Mouse (Mus musculus) embryonic facial prominence, embryonic 13.5 days (tissue): ENCODE measurements around the gene Edil3. TPM values are rescaled to one million over a fixed set of nuclear protein-coding genes. Genes with fewer than 3 reads are reported as not detected.

Source experiments
- ATAC-seq: fragments of 200-750 bp; cut with Nextera tagmentation; 2 replicates; pipeline ENCODE4 v1.8.0; 2017; ENCODE audit warnings: low read depth; ENCODE audit not compliant: insufficient number of reproducible peaks, insufficient read depth, low FRiP score, low TSS enrichment
- H3K27ac ChIP-seq: fragments of 300-500 bp; sonication (generic); 2 replicates; pipeline ENCODE4 v1.5.1; 2015; ENCODE audit warnings: moderate library complexity, mild to moderate bottlenecking, inconsistent platforms
- H3K27me3 ChIP-seq: fragments of 300-500 bp; sonication (generic); 2 replicates; pipeline ENCODE4 v1.6.1; 2015; ENCODE audit warnings: mild to moderate bottlenecking, inconsistent platforms
- H3K36me3 ChIP-seq: fragments of 300-500 bp; sonication (generic); 2 replicates; pipeline ENCODE4 v1.6.1; 2015; ENCODE audit warnings: mild to moderate bottlenecking, inconsistent platforms
- H3K4me1 ChIP-seq: fragments of 300-500 bp; sonication (generic); 2 replicates; pipeline ENCODE4 v1.6.1; 2015; ENCODE audit warnings: inconsistent platforms
- H3K4me2 ChIP-seq: fragments of 300-500 bp; sonication (generic); 2 replicates; pipeline ENCODE4 v1.6.1; 2015; ENCODE audit warnings: moderate library complexity, mild to moderate bottlenecking, inconsistent platforms
- H3K4me3 ChIP-seq: fragments of 300-500 bp; sonication (generic); 2 replicates; pipeline ENCODE4 v1.5.1; 2015; ENCODE audit warnings: mild to moderate bottlenecking, inconsistent platforms
- H3K9ac ChIP-seq: fragments of 300-500 bp; sonication (generic); 2 replicates; pipeline ENCODE4 v1.6.1; 2015; ENCODE audit warnings: mild to moderate bottlenecking, inconsistent platforms
- H3K9me3 ChIP-seq: fragments of 300-500 bp; sonication (generic); 2 replicates; pipeline ENCODE4 v1.6.1; 2016; ENCODE audit warnings: inconsistent platforms
- WGBS: fragments of 180-500 bp; shearing (Covaris S2); methylation state at CpG from one replicate; pipeline ENCODE4 v1.1.7; 2015; ENCODE audit warnings: mixed read lengths; 5-methylcytosine and 5-hydroxymethylcytosine counted together
- polyA plus RNA-seq: library from polyadenylated mRNA; unstranded; fragments of >200 nt; fragmentation: Nextera tagmentation; extraction: Ambion mirVana; gene quantifications from 2 replicates; pipeline ENCODE4 v1.2.1, GENCODE M21; 2015

Gene Edil3
- polyA plus RNA-seq, 1 experiment from 2014 or later, result 20.1 TPM

- Histone ChIP-seq H3K4me1 (no peaks in the 10 kb centered on the region), H3K27ac (no peak overlapping the region), H3K4me2 (no peak overlapping the region), H3K4me3 (no peak overlapping the region), H3K27me3 (no peaks in the 10 kb centered on the region), H3K9ac (no peak overlapping the region), H3K36me3 (no peaks in the 10 kb centered on the region), H3K9me3 (no peaks in the 10 kb centered on the region)
- WGBS, result 50% methylated on average over 4 of the region's 4 CpGs
- ATAC-seq, result no peak
Measured at GRCm38 (mm10) chr13:89146056-89146547, 324.8 kb downstream of the Edil3 start.

DNA sequence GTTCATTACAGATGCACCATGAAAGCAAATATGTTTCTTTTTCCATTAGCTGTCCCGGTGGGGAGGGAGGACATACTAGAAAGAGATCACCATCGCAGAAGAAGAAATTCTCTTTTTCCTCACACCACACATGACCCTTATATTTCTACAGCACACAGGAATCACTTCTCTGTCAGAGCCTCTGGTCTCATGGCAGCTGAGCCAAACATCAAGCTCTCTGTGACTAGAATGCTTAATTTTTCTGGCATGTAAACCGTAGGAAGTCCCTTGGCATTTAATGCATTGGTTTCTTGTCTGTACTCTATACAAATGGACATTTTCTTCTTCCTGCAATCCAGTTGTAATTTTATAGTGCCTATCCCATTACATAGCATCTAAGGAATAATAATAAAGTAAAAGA, 330.6 kb downstream of the Edil3 start:
- H3K9me3 ChIP-seq, result no peaks in the 10 kb centered on the region
- no peak overlapping the region for H3K4me3 ChIP-seq
- H3K9ac ChIP-seq, result no peak overlapping the region
- H3K27me3 ChIP-seq, result no peaks in the 10 kb centered on the region
- H3K4me1 ChIP-seq, result no peaks in the 10 kb centered on the region
- no peak overlapping the region for H3K4me2 ChIP-seq
- WGBS, result 69% methylated on average over 3 of the region's 3 CpGs
- H3K27ac ChIP-seq, result no peak overlapping the region
- ATAC-seq, result no peak
- H3K36me3 ChIP-seq, result no peaks in the 10 kb centered on the region

- no peaks in the 10 kb centered on the region for H3K9me3 ChIP-seq
- WGBS, result 78% methylated on average over 1 of the region's 1 CpGs
- no peaks in the 10 kb centered on the region for H3K27me3 ChIP-seq
- H3K4me2 ChIP-seq, result no peak overlapping the region
- H3K4me1 ChIP-seq, result no peaks in the 10 kb centered on the region
- H3K4me3 ChIP-seq, result no peak overlapping the region
- no peak overlapping the region for H3K27ac ChIP-seq
- H3K36me3 ChIP-seq, result no peaks in the 10 kb centered on the region
- no peak for ATAC-seq
- H3K9ac ChIP-seq, result no peak overlapping the region
Measured at GRCm38 (mm10) chr13:89167960-89168359, 346.7 kb downstream of the Edil3 start.

DNA sequence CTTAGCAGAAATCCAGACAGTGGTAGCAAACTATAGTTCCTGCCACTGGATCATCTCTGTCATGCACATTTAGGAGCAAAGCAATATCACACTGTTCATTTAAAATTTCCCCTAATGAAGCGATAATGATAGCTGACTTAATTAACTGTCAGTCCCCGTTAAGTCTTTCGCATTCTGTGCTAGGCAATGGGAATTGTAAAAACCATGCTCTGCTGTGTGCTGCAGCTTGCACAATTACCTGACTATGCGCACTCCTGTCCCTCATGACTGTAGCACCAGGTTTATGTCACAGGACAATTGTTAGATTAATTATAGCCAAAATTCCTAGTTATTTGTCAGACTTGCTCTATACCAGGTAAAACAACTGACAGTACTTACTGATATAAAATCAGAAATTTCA, 348.8 kb downstream of the Edil3 start:
- ATAC-seq, result no peak
- H3K9me3 ChIP-seq, result no peaks in the 10 kb centered on the region
- H3K27me3 ChIP-seq, result no peaks in the 10 kb centered on the region
- no peaks in the 10 kb centered on the region for H3K4me1 ChIP-seq
- H3K9ac ChIP-seq, result no peak overlapping the region
- WGBS, result 86% methylated on average over 4 of the region's 4 CpGs
- no peak overlapping the region for H3K4me3 ChIP-seq
- no peaks in the 10 kb centered on the region for H3K36me3 ChIP-seq
- no peak overlapping the region for H3K4me2 ChIP-seq
- H3K27ac ChIP-seq, result no peak overlapping the region

GRCm38 (mm10) chr13:89175154-89175553, 353.9 kb downstream of the Edil3 start:
- H3K9me3 ChIP-seq, result no peaks in the 10 kb centered on the region
- H3K4me2 ChIP-seq, result no peak overlapping the region
- no peak for ATAC-seq
- no peaks in the 10 kb centered on the region for H3K4me1 ChIP-seq
- no peaks in the 10 kb centered on the region for H3K27me3 ChIP-seq
- no peak overlapping the region for H3K4me3 ChIP-seq
- WGBS, result 81% methylated on average over 2 of the region's 2 CpGs
- H3K9ac ChIP-seq, result no peak overlapping the region
- H3K27ac ChIP-seq, result no peak overlapping the region
- no peaks in the 10 kb centered on the region for H3K36me3 ChIP-seq

DNA sequence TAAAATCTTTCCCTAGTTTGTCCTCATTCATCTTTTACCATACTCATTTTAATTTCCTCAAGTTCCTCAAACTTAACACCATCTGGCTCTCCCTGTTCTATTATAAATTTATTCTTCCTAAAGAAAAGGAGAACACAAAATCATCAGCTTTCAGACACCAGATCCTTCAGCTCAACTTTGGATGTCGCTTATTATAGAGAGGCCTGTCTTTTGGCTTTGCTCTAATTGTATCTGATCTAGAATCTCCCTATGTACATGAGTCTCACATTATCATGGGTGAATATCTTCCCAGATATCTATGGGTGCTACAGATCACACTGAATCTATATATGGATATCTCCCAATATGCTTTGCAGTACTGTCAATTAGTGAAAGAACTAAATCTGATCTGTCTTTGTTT, 367.8 kb downstream of the Edil3 start:
- H3K4me1 ChIP-seq, result no peaks in the 10 kb centered on the region
- no peaks in the 10 kb centered on the region for H3K36me3 ChIP-seq
- no peak overlapping the region for H3K4me2 ChIP-seq
- no peaks in the 10 kb centered on the region for H3K9me3 ChIP-seq
- H3K4me3 ChIP-seq, result no peak overlapping the region
- H3K9ac ChIP-seq, result no peak overlapping the region
- ATAC-seq, result no peak
- no peaks in the 10 kb centered on the region for H3K27me3 ChIP-seq
- H3K27ac ChIP-seq, result no peak overlapping the region
- 88% methylated on average over 1 of the region's 1 CpGs for WGBS

- no peak overlapping the region for H3K9ac ChIP-seq
- ATAC-seq, result no peak
- WGBS, result 69% methylated on average over 2 of the region's 2 CpGs
- no peak overlapping the region for H3K4me3 ChIP-seq
- no peaks in the 10 kb centered on the region for H3K4me1 ChIP-seq
- H3K27me3 ChIP-seq, result no peaks in the 10 kb centered on the region
- H3K36me3 ChIP-seq, result no peaks in the 10 kb centered on the region
- H3K4me2 ChIP-seq, result no peak overlapping the region
- no peaks in the 10 kb centered on the region for H3K9me3 ChIP-seq
- no peak overlapping the region for H3K27ac ChIP-seq
Measured at GRCm38 (mm10) chr13:89197019-89197418, 375.7 kb downstream of the Edil3 start.

DNA sequence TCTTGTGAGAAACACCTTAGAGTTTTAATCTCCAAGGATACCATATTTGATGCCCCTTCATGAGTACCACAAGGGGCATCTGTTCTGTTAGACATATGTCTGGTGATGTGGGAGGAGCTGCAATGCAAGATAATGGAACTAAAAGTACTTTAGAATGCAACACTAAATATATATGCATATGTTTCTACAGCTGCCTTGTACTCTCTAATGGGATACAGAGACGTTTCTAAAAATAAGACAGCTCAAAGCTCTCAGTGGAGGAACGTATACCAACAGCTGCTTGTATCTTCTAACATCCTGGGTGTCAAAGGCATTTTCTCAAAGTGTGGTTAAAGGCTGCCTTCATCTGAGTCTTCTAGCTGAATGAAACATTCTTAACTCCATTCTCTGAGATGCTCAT, 378.0 kb downstream of the Edil3 start:
- 40% methylated on average over 2 of the region's 2 CpGs for WGBS
- Histone ChIP-seq H3K4me3 (no peak overlapping the region), H3K27ac (no peak overlapping the region), H3K9ac (no peak overlapping the region), H3K27me3 (no peaks in the 10 kb centered on the region), H3K36me3 (no peaks in the 10 kb centered on the region), H3K9me3 (no peaks in the 10 kb centered on the region), H3K4me1 (no peaks in the 10 kb centered on the region), H3K4me2 (no peak overlapping the region)
- ATAC-seq, result no peak

GRCm38 (mm10) chr13:89238104-89238503, 416.8 kb downstream of the Edil3 start:
- no peak for ATAC-seq
- Histone ChIP-seq H3K4me2 (no peak overlapping the region), H3K9ac (no peak overlapping the region), H3K4me1 (no peaks in the 10 kb centered on the region), H3K9me3 (no peaks in the 10 kb centered on the region), H3K27ac (no peak overlapping the region), H3K27me3 (no peaks in the 10 kb centered on the region), H3K36me3 (no peaks in the 10 kb centered on the region), H3K4me3 (no peak overlapping the region)
- 94% methylated on average over 1 of the region's 1 CpGs for WGBS

DNA sequence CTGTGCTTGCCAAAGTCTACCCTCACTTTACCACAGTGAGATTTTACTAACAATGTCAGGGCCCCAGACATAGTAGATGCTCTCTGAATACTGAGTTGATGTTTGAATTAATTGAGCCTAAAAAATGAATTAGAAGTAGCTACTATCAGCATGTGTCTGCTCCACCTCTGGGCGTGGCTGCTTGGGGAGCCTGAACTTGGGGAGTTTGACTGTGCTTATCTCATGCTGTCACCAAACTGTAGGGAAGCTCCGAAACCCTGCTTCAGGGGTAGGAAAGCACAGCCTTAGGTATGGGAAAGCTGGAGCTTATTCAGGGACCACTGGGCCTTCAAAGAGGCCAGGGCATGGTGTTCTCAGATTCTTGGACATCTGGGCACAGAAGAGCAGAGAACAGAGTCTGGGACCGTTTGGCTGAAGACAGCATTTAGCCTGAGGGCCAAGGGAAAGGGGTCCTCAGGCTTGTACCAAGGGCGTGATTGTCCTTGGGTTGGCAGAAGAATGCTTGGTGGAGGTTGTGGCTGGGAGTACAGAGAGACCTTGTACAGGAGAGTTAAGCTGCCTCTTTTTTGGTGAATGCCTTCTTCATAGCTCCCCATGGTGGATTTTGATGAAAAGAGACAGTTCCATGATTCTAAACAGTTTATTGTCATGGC, 432.8 kb downstream of the Edil3 start:
- Histone ChIP-seq H3K9ac (no peak overlapping the region), H3K9me3 (no peaks in the 10 kb centered on the region), H3K4me3 (no peak overlapping the region), H3K27me3 (no peaks in the 10 kb centered on the region), H3K27ac (no peak overlapping the region), H3K4me1 (no peaks in the 10 kb centered on the region), H3K4me2 (no peak overlapping the region), H3K36me3 (no peaks in the 10 kb centered on the region)
- ATAC-seq, result no peak
- WGBS, result 75% methylated on average over 4 of the region's 4 CpGs

DNA sequence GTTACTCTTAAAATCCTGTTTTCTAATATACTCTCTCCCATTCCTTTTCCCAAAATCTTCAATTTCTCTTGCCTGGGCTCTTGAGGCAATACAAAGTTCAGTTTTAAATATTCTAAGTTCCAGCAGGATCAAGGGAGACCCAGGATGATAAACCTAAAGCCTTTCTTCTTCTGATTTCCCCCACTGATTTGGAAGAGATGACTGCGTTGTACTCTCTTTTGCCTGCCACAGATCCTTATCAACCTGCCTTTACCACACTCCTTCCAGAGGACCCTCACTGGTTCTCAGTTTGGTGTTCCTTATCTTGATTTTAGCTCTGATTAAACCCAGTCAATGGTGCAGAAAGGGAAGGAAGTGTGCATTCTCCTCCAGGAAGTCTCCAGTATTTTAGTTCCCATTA, 435.6 kb downstream of the Edil3 start:
- 63% methylated on average over 1 of the region's 1 CpGs for WGBS

DNA sequence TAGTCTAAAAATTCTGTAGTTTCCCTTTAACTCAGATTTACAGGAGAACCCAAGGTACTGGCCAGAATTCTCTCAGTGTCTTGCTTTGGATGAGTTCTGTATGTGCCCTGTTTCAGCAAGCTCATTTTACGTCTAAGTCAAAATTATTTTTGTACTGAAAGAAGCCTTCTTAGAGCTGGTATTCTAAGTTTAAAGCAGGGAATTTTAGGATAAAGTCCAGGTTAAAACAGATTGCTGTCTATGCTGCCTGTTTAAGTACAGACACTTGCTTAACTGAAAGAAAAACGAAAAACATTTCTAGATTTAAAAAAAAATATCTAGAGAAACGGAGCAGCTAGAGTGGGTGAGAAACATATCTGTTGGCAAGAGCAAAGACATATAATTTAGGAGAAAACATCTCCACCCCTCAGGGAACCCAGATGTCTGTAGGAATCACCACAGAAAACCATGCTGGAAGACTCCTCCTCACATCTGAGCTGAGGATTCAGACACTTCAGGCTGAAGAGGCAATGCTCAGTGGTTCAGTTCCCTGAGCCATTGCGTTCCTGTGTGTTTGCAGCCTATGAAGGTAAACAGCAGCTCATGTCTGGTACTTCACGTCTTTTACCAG, 465.5 kb downstream of the Edil3 start:
- no peak overlapping the region for H3K4me3 ChIP-seq
- WGBS, result 61% methylated on average over 5 of the region's 5 CpGs
- ATAC-seq, result no peak

More for the DNA sequence above, 435.6 kb downstream of the Edil3 start:
- ATAC-seq, result no peak
- Histone ChIP-seq H3K36me3 (no peaks in the 10 kb centered on the region), H3K4me3 (no peak overlapping the region), H3K9ac (no peak overlapping the region), H3K9me3 (no peaks in the 10 kb centered on the region), H3K4me2 (no peak overlapping the region), H3K27ac (no peak overlapping the region), H3K27me3 (no peaks in the 10 kb centered on the region), H3K4me1 (no peaks in the 10 kb centered on the region)

More for the DNA sequence above, 465.5 kb downstream of the Edil3 start:
- H3K9ac ChIP-seq, result no peak overlapping the region
- no peak overlapping the region for H3K27ac ChIP-seq
- no peaks in the 10 kb centered on the region for H3K36me3 ChIP-seq
- no peak overlapping the region for H3K4me2 ChIP-seq
- no peaks in the 10 kb centered on the region for H3K9me3 ChIP-seq
- H3K27me3 ChIP-seq, result no peaks in the 10 kb centered on the region
- no peaks in the 10 kb centered on the region for H3K4me1 ChIP-seq
